Mouse (Mus musculus): ENCODE measurements around the gene Gm8890. TPM values are rescaled to one million over a fixed set of nuclear protein-coding genes. Genes with fewer than 3 reads are reported as not detected.
"Not testable (repeated sequence)": the region's sequence is repeated elsewhere in the genome, so short reads cannot be mapped to it uniquely, and the experiment has no call there.

Gm8890 gene
- not detected for polyA plus RNA-seq (2017; shearing (Covaris generic))

GRCm38 (mm10) chr5:11255733-11256132 lies at the start of gene Gm8890:
Gene Gm8890 (plus strand): TSS chr5:11256033.
- ATAC-seq: not testable (repeated sequence)

- ATAC-seq: not testable (repeated sequence)
Measured at GRCm38 (mm10) chr5:11256221-11256620, 388 bp downstream of the Gm8890 start.

Other genes with a start within 250 kb of the Gm8890 start
- not detected for gene Gm8879, start 128.4 kb upstream of the Gm8890 start, polyA plus RNA-seq (2017; shearing (Covaris generic))
- 1 to 10 TPM in 1 of 2 experiments, under 1 TPM in 1; 0.41 to 1.2 TPM for gene Gm5861, start 73.0 kb upstream of the Gm8890 start, polyA plus RNA-seq (2017; shearing (Covaris generic))
- not detected for gene Speer1, start 85.5 kb downstream of the Gm8890 start, polyA plus RNA-seq (2017; shearing (Covaris generic))
- gene Gm8897, start 160.4 kb downstream of the Gm8890 start, polyA plus RNA-seq (2017; shearing (Covaris generic)): not detected
- gene Gm8906, start 246.7 kb downstream of the Gm8890 start, polyA plus RNA-seq (2017; shearing (Covaris generic)): under 1 TPM in 1 of 2 experiments, not detected in 1; 0.42 TPM

Data from activated CD4-positive, CD25-positive, alpha-beta regulatory T cell, adult 4 months (primary cell).